Mouse (Mus musculus): Measurements from ENCODE around the gene Gm20855. TPM values are rescaled to one million over a fixed set of nuclear protein-coding genes. Genes with fewer than 3 reads are reported as not detected.

The Gm20855 gene
- not detected in 2 replicates for polyA plus RNA-seq (2012; rRNA removed)

DNA sequence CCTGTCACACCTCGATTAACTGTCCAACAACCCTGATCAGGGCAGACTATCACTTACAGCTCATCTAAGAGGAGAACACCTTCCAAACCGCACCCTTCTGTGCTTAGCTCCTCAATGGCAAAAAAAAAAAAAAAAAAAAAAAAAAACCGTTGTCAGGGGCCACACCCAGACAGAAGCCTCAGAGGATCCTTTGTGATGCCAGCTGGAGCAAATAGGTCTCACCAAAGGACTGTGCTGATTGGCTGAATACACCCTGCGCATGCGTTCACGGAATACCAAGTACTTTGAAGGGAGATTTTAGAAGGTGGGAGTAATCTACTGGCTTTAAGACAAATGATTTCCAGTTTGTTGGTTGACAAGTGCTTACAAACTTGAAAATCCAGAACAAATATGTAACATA lies at the start of gene Gm20855:
Gene Gm20855, minus strand, starts transcription at position 101 of the 400 bp plus-strand sequence.

